Mouse (Mus musculus) left cerebral cortex, adult 6 months (tissue): ENCODE results near the gene Ceacam18. TPM values are rescaled to one million over a fixed set of nuclear protein-coding genes. Genes with fewer than 3 reads are reported as not detected.

Experiments used
- long read RNA-seq, 2 experiments: library from polyadenylated mRNA; unstranded; transcript quantifications; one replicate each; pipeline ENCODE4 v2.0.0; 2019 to 2020
- polyA plus RNA-seq: library from polyadenylated mRNA; unstranded; fragments of <200 nt; fragmentation: Nextera tagmentation; gene quantifications from 2 replicates; pipeline ENCODE4 v1.2.3, GENCODE M21; 2021

The Ceacam18 gene
- polyA plus RNA-seq: not detected in 2 replicates
- long read RNA-seq, experiment 1: 0 reads
- long read RNA-seq, experiment 2: 0 reads

DNA sequence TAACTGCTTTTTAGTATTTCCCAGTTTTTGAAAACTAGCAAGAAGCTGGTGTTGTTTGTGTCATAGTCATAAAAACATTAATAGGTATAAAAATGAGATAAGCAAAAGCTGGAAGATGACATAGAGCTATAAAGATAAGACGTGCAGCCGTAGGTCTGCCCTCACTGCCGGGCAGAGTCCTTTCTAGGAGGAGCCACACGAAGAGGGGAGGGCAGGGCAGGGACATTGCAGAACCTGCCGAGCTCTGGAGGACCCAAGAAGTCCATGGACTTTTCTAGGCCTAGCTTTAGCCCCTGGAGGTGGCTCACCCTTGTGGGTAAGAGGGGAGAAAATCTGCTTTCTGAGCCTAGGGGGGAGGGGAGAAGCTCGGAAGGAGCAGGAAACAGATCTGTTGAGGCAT lies at the start of gene Ceacam18:
Gene Ceacam18 (plus strand): TSS at position 208 of the 400 bp plus-strand sequence.

DNA sequence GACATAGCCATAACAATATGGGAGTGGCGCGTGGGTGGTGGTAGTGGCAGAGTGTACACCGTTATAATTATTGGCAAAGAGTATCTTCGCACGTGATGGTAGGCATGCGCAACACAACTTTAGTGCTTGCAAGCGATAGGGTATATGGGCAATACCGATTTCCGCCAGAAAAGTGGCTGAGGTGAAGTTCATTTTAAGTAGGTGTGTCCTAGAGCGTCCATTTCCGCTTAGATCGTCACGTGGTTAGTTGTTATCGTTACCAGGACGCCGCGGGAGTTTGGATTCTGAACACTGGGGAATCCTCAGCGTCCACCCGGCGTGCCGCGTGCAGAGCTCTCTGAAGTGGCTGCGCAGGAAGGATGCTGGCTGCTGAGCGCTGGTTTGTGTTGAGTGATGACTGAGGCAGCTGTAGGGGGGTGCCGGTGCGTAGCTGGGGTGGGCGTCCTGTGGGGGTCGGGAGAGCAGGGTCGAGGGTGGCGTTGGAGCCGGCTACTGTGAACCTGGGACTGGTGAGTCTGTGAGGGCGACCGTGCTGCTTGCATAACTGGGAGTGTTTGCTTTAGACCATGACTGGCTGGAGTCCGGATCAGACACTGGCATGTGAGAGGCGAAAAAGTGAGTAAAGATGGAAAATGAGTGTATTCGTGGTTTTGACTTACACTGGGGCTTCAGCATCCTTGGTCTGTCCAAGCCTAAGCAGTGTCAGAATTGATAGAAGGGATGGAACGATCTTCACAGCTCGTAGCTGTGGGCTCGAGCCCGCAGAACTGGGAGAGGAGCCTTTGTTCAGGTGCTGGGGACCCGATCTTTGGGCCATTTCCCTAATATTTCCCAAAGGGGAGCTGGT lies 27.4 kb upstream of the Ceacam18 start, which contains the start of gene Zfp819:
Gene Zfp819 (plus strand): TSS at position 274 of the 847 bp plus-strand sequence.

GRCm38 (mm10) chr7:43660002-43660401 lies 25.5 kb downstream of the Ceacam18 start, which contains the start of gene Siglece:
TSS of gene Siglece (minus strand) at chr7:43660161.

GRCm38 (mm10) chr7:43671809-43672580 lies 37.5 kb downstream of the Ceacam18 start, which contains the start of gene Ctu1:
TSS of gene Ctu1 (plus strand) at chr7:43672016.

GRCm38 (mm10) chr7:43690118-43690517 lies 55.6 kb downstream of the Ceacam18 start, which contains the start of gene Klk14:
TSS of gene Klk14 (plus strand) at chr7:43690418.

Other genes with a start within 250 kb of the Ceacam18 start
- not detected in 2 replicates for gene Siglecg, start 226.5 kb upstream of the Ceacam18 start, polyA plus RNA-seq
- not detected in 2 replicates for gene Lim2, start 207.0 kb upstream of the Ceacam18 start, polyA plus RNA-seq
- gene Nkg7, start 197.6 kb upstream of the Ceacam18 start, polyA plus RNA-seq: 0.43 and 0.44 TPM in 2 replicates
- not detected in 2 replicates for gene Cldnd2, start 193.9 kb upstream of the Ceacam18 start, polyA plus RNA-seq
- 180 and 198 TPM in 2 replicates for gene Etfb, start 190.6 kb upstream of the Ceacam18 start, polyA plus RNA-seq
- 0.69 TPM in 1 of 2 replicates, not detected in the other for gene Gm45233, start 190.6 kb upstream of the Ceacam18 start, polyA plus RNA-seq
- gene Vsig10l, start 171.6 kb upstream of the Ceacam18 start, polyA plus RNA-seq: 1.1 and 2.6 TPM in 2 replicates
- gene Iglon5, start 144.6 kb upstream of the Ceacam18 start, polyA plus RNA-seq: 1.9 and 3.0 TPM in 2 replicates
- not detected in 2 replicates for gene 4931406B18Rik, start 128.8 kb upstream of the Ceacam18 start, polyA plus RNA-seq
- gene Cd33, start 90.3 kb upstream of the Ceacam18 start, polyA plus RNA-seq: 4.9 and 5.2 TPM in 2 replicates
- 1.2 and 1.6 TPM in 2 replicates for gene Zfp658, start 72.5 kb upstream of the Ceacam18 start, polyA plus RNA-seq
- gene Zfp719, start 55.1 kb upstream of the Ceacam18 start, polyA plus RNA-seq: 5.4 and 5.5 TPM in 2 replicates
- not detected in 2 replicates for gene Zfp819, start 27.5 kb upstream of the Ceacam18 start, polyA plus RNA-seq
- 0.54 and 0.59 TPM in 2 replicates for gene Siglece, start 25.5 kb downstream of the Ceacam18 start, polyA plus RNA-seq
- gene Ctu1, start 37.3 kb downstream of the Ceacam18 start, polyA plus RNA-seq: 5.3 and 6.3 TPM in 2 replicates
- gene Klk14, start 55.7 kb downstream of the Ceacam18 start, polyA plus RNA-seq: not detected in 2 replicates
- gene Klk13, start 77.9 kb downstream of the Ceacam18 start, polyA plus RNA-seq: not detected in 2 replicates
- not detected in 2 replicates for gene Klk12, start 134.2 kb downstream of the Ceacam18 start, polyA plus RNA-seq
- gene Klk11, start 139.9 kb downstream of the Ceacam18 start, polyA plus RNA-seq: not detected in 2 replicates
- 0.15 and 0.34 TPM in 2 replicates for gene Klk10, start 146.3 kb downstream of the Ceacam18 start, polyA plus RNA-seq
- not detected in 2 replicates for gene Klk9, start 157.2 kb downstream of the Ceacam18 start, polyA plus RNA-seq
- gene Klk8, start 162.9 kb downstream of the Ceacam18 start, polyA plus RNA-seq: 9.7 and 10.3 TPM in 2 replicates
- not detected in 2 replicates for gene Klk7, start 176.6 kb downstream of the Ceacam18 start, polyA plus RNA-seq
- gene Klk6, start 189.8 kb downstream of the Ceacam18 start, polyA plus RNA-seq: 7.3 and 12.8 TPM in 2 replicates
- gene Klk5, start 207.3 kb downstream of the Ceacam18 start, polyA plus RNA-seq: not detected in 2 replicates
- not detected in 2 replicates for gene Klk4, start 246.5 kb downstream of the Ceacam18 start, polyA plus RNA-seq